Comparison of ENCODE assay signal across 11 mouse cellular contexts in the genomic region with DNA sequence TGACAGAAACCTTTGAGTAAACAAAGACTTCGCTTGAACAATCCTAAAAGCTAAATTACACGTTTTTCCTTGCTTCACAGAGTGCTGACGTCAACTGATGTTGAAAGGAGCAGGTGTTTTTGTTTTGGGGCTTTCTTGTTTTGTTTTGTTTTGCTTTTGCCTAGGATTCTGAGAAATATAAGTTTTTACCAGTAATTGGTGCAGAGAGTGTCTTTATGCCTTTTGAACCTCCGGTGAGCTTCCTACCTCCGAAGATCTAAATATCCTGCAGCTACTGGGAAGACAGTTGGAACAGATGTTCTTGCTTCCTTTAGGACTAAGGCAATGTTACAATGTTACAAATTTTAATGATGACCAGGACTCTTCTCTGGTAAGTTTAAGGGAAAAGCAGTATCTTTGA. TPM values are rescaled to one million over a fixed set of nuclear protein-coding genes. Genes with fewer than 3 reads are reported as not detected.
DNase-seq lines count a peak whose midpoint lies in the region; ATAC-seq and TF ChIP-seq lines count a peak whose summit lies in the region.
"Had no signal": no experiment of that assay in that cellular context is flagged by ENCODE, and none has a peak within 500 bp of the region (broad histone marks: within the 10 kb centered on the region; RNA-seq: fewer than 3 reads in every experiment).

Gene Mpzl2 (plus strand): TSS at position 301 of the 400 bp plus-strand sequence.

- peaks cover 17% of the 10 kb centered on the region for H3K4me1 ChIP-seq in kidney, adult 2 months (ENCODE audit: control insufficient read depth, insufficient read depth, low read length)
- H3K4me1 ChIP-seq in E14TG2a.4 (replicated peaks; ENCODE audit: low read depth, low read length): peaks cover 43% of the 10 kb centered on the region
- H3K4me1 ChIP-seq in embryonic facial prominence, embryonic 10.5 days: peaks cover 34% of the 10 kb centered on the region
- H3K4me1 ChIP-seq in limb, embryonic 13.5 days: peaks cover 37% of the 10 kb centered on the region

- no peak for TF ChIP-seq POLR2A in kidney, adult 2 months (IDR thresholded peaks at IDR 0.05; ENCODE audit: low read depth, low read length)

- WGBS in kidney, adult 2 months: 72% methylated on average over 5 of the region's 5 CpGs
- WGBS in embryonic facial prominence, embryonic 10.5 days: 64% methylated on average over 5 of the region's 5 CpGs
- 60% methylated on average over 5 of the region's 5 CpGs for WGBS in limb, embryonic 13.5 days

- no peaks in the 10 kb centered on the region for H3K36me3 ChIP-seq in kidney, adult 2 months (ENCODE audit: control insufficient read depth, insufficient read depth, low read length)
- H3K36me3 ChIP-seq in E14TG2a.4 (ENCODE audit: insufficient read depth, low read length): 0 out of 2 replicates have a peak, but pooled peaks cover 2% of the 10 kb centered on the region
- H3K36me3 ChIP-seq in embryonic facial prominence, embryonic 10.5 days (replicated peaks): no peaks in the 10 kb centered on the region
- no peaks in the 10 kb centered on the region for H3K36me3 ChIP-seq in limb, embryonic 13.5 days

- no peaks in the 10 kb centered on the region for H3K9me3 ChIP-seq in E14TG2a.4 (ENCODE audit: low read length)
- no peaks in the 10 kb centered on the region for H3K9me3 ChIP-seq in embryonic facial prominence, embryonic 10.5 days
- H3K9me3 ChIP-seq in limb, embryonic 13.5 days: no peaks in the 10 kb centered on the region

- no peak for TF ChIP-seq CTCF in kidney, adult 2 months (conservative IDR thresholded peaks at IDR 0.05; ENCODE audit: insufficient read depth, insufficient read length, low read depth, low read length)
- no peak for TF ChIP-seq CTCF in E14TG2a.4 (conservative IDR thresholded peaks at IDR 0.05; ENCODE audit: low read length)

- no peak for DNase-seq in kidney, adult 2 months
- DNase-seq in kidney, adult 11 months: no peak
- DNase-seq in embryonic facial prominence, embryonic 10.5 days (ENCODE audit: low spot score): no peak
- no peak for DNase-seq in testis, postnatal 10 days (ENCODE audit: low spot score)
- no peak for DNase-seq in spleen, postnatal 36 days (ENCODE audit: low spot score in 2 of 2)
- DNase-seq: heart, postnatal 4 days had no signal

- no peaks in the 10 kb centered on the region for H3K27me3 ChIP-seq in kidney, adult 2 months (replicated peaks; ENCODE audit: control insufficient read depth, insufficient read depth, low read length)
- H3K27me3 ChIP-seq in E14TG2a.4 (ENCODE audit: insufficient read depth, low read length): peaks cover 59% of the 10 kb centered on the region
- peaks cover 65% of the 10 kb centered on the region for H3K27me3 ChIP-seq in embryonic facial prominence, embryonic 10.5 days (replicated peaks; ENCODE audit: low read depth, poor library complexity, severe bottlenecking)
- peaks cover 50% of the 10 kb centered on the region for H3K27me3 ChIP-seq in limb, embryonic 13.5 days

- ATAC-seq in limb, embryonic 13.5 days (ENCODE audit: low FRiP score, low read depth): no peak
- no peak for ATAC-seq in frontal cortex, adult (ENCODE audit: low TSS enrichment)
- ATAC-seq: Patski had no signal

- H3K4me2 ChIP-seq in limb, embryonic 13.5 days (replicated peaks): peak within 1 kb of the TSS; percentile 45

- no peak within 1 kb of the TSS for H3K9ac ChIP-seq in limb, embryonic 13.5 days

- 0 out of 2 replicates have a peak within 1 kb of the TSS, but pooled peaks have one; percentile 16 for H3K4me3 ChIP-seq in kidney, adult 2 months (ENCODE audit: insufficient read depth, low read depth, low read length)
- peak within 1 kb of the TSS; percentile 32 for H3K4me3 ChIP-seq in E14TG2a.4 (replicated peaks; ENCODE audit: low read length)
- peak within 1 kb of the TSS; percentile 15; the same call in 1 of the 2 replicates for H3K4me3 ChIP-seq in embryonic facial prominence, embryonic 10.5 days
- H3K4me3 ChIP-seq in limb, embryonic 13.5 days: no peak within 1 kb of the TSS

- peak within 1 kb of the TSS; percentile 32; the same call in 1 of the 2 replicates for H3K27ac ChIP-seq in kidney, adult 2 months (ENCODE audit: insufficient read depth, low read depth, low read length)
- no peak within 1 kb of the TSS for H3K27ac ChIP-seq in embryonic facial prominence, embryonic 10.5 days (replicated peaks)
- no peak within 1 kb of the TSS for H3K27ac ChIP-seq in limb, embryonic 13.5 days
- H3K27ac ChIP-seq: macrophage had no signal

RNA-seq across cellular contexts. Expression of gene Mpzl2, which starts in this region (rescaled TPM):
- polyA plus RNA-seq in kidney, adult 2 months (2012; rRNA removed): 18.8 TPM in 2 replicates
- polyA plus RNA-seq in embryonic facial prominence, embryonic 10.5 days (2016; fragmentation: Nextera tagmentation; extraction: Ambion mirVana): 9.7 TPM in 2 replicates
- polyA plus RNA-seq in limb, embryonic 13.5 days (2015; fragmentation: Nextera tagmentation; extraction: Ambion mirVana): 16.5 and 19.7 TPM in 2 replicates
- polyA plus RNA-seq: macrophage, Patski had no signal
